Mouse (Mus musculus): Measurements from ENCODE around the gene Gm609. TPM values are rescaled to one million over a fixed set of nuclear protein-coding genes. Genes with fewer than 3 reads are reported as not detected.
A peak's percentile ranks its signal among the peaks of the same experiment; 100 is the strongest.

The Gm609 gene
- total and polyA plus RNA-seq, 2 experiments from 2014 or later, result not detected

DNA sequence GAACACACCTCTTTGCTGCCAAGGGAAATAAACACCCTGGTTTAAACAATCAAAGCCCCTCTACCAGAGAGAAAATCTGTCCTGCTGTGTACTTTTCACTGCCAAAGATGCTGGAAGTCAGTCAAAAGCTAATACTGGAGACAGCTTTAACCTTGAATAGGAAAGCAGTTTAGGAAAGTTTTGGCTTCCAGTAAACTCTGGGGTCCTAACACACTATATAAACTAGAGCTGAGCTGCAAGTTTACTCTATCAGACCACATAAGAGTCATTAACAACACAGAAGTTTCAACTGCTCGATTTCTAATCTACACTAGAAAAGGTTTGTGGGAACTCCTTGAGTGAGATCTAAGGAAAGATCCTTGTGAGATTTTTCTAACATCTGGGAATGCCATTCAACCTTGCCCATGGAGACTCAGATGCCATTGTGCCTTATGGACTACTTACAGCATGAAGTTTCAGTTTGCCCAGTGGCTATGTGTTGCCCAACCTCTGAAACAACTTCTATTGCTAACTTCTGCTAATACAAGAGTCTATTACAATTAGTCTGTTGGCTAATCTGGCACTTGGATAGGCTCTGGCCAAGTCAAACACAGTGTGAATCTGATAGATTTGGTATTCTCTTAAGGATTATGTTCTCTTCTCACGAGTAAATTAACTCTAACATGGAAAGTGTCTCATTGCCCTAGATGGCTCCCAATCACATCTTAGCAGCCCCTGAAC lies 117.1 kb downstream of the Gm609 start:
- peak; percentile 7 for DNase-seq (ENCODE audit: low spot score)
- 59% methylated on average over 2 of the region's 2 CpGs for WGBS

DNA sequence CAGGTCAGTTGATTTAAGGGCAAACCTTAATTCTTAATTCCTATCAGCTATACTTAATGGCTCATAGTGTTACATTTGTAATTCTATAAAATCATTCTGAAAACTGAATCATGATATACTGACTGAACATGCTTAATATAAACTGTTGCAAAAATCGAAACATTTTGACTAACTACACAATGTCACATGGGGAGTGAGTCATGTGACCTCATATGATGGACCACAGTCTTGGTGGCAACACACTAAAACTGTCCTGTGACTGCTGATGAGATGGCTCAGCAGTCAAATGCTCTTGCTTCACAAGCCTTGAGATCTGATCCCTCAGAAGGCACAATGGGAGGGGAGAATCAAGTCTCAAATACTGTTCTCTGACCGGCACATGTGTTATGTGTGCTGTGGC lies 118.7 kb downstream of the Gm609 start:
- ATAC-seq (no peak), DNase-seq (ENCODE audit: low spot score) (no peak)
- no peak for TF ChIP-seq CTCF (IDR thresholded peaks at IDR 0.05; ENCODE audit: low read depth)
- Histone ChIP-seq H3K4me2 (ENCODE audit: low read depth, low read length) (no peak overlapping the region), H3K36me3 (ENCODE audit: insufficient read depth, low read length) (no peaks in the 10 kb centered on the region), H3K9me3 (ENCODE audit: low read length) (no peaks in the 10 kb centered on the region), H3K27ac (no peak overlapping the region), H3K27me3 (ENCODE audit: insufficient read depth, low read length) (no peaks in the 10 kb centered on the region), H3K9ac (replicated peaks; ENCODE audit: low read length) (no peak overlapping the region), H3K4me1 (ENCODE audit: insufficient read depth, low read length) (no peaks in the 10 kb centered on the region; the same call in 1 of the 2 replicates), H3K4me3 (ENCODE audit: low read length) (no peak overlapping the region)
- WGBS, result 93% methylated on average over 2 of the region's 2 CpGs

More for the DNA sequence above, 117.1 kb downstream of the Gm609 start:
- H3K4me2 ChIP-seq (ENCODE audit: low read depth, low read length), result no peak overlapping the region
- no peak overlapping the region for H3K27ac ChIP-seq
- ATAC-seq, result no peak
- H3K9me3 ChIP-seq (ENCODE audit: low read length), result no peaks in the 10 kb centered on the region
- H3K9ac ChIP-seq (replicated peaks; ENCODE audit: low read length), result no peak overlapping the region
- no peaks in the 10 kb centered on the region for H3K27me3 ChIP-seq (ENCODE audit: insufficient read depth, low read length)
- no peak for TF ChIP-seq CTCF (IDR thresholded peaks at IDR 0.05; ENCODE audit: low read depth)
- no peak overlapping the region for H3K4me3 ChIP-seq (ENCODE audit: low read length)
- H3K4me1 ChIP-seq (ENCODE audit: insufficient read depth, low read length), result no peaks in the 10 kb centered on the region; the same call in 1 of the 2 replicates
- no peaks in the 10 kb centered on the region for H3K36me3 ChIP-seq (ENCODE audit: insufficient read depth, low read length)

DNA sequence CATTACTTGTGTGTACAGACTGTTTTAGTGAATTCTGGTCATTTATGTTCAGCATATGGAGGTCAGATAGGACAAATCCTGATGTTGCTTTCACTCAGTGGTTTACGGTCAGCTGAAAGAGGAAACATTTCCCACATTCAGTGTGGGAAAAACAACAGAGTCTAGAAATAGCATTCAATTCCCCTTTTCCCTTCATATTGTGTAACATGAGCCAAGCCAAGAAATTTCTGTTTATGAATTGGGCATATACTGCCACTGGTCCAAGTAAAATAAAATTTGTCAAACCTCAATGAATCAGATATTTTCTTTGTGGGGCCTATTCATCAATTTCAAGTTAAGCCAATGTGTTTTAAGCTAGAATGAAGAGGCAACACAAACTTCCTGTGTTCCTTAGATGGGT lies 121.7 kb downstream of the Gm609 start:
- WGBS, result 92% methylated on average over 1 of the region's 1 CpGs
- Histone ChIP-seq H3K9ac (replicated peaks; ENCODE audit: low read length) (no peak overlapping the region), H3K27ac (no peak overlapping the region), H3K4me3 (ENCODE audit: low read length) (no peak overlapping the region), H3K4me2 (ENCODE audit: low read depth, low read length) (no peak overlapping the region), H3K4me1 (ENCODE audit: insufficient read depth, low read length) (no peaks in the 10 kb centered on the region; the same call in 1 of the 2 replicates), H3K36me3 (ENCODE audit: insufficient read depth, low read length) (no peaks in the 10 kb centered on the region), H3K9me3 (ENCODE audit: low read length) (no peaks in the 10 kb centered on the region), H3K27me3 (ENCODE audit: insufficient read depth, low read length) (no peaks in the 10 kb centered on the region)
- ATAC-seq (no peak), DNase-seq (ENCODE audit: low spot score) (no peak)
- no peak for TF ChIP-seq CTCF (IDR thresholded peaks at IDR 0.05; ENCODE audit: low read depth)

DNA sequence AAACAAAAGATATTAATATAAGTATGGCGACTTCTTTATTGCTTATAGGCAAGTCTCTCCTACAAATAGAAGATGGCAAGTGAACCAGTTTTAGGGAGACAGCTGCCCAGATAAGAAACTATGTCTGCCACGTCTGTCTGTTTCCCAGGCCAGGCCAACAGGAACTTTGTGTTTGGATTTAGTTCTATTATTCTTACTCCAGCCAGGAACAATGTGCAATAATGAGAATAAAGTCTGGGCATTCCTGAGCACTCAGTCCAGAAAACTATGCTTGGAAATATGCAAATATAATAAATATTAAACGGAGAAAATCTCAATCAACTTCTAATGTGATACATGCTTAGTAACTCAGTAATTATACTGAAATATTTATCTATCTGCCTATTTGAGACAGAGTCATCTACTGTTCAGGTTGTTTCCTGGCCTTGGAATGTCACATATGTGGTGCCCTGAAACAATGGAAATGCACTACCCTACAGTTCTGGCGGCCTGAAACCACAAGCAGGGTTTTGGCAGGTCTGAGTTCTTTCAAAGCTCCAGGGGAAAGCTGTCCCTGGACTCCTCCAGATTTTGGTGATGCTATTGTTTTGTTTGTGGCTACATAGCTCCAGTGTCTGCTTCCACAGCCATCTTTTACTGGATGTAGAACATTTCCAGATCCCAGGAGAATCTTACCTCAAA lies 123.3 kb downstream of the Gm609 start:
- H3K4me1 ChIP-seq (ENCODE audit: insufficient read depth, low read length), result no peaks in the 10 kb centered on the region
- no peak overlapping the region for H3K9ac ChIP-seq (replicated peaks; ENCODE audit: low read length)
- no peak for TF ChIP-seq CTCF (IDR thresholded peaks at IDR 0.05; ENCODE audit: low read depth)
- H3K36me3 ChIP-seq (ENCODE audit: insufficient read depth, low read length), result no peaks in the 10 kb centered on the region
- no peak overlapping the region for H3K27ac ChIP-seq
- H3K9me3 ChIP-seq (ENCODE audit: low read length), result no peaks in the 10 kb centered on the region
- WGBS, result 76% methylated on average over 4 of the region's 4 CpGs
- no peaks in the 10 kb centered on the region for H3K27me3 ChIP-seq (ENCODE audit: insufficient read depth, low read length)
- no peak overlapping the region for H3K4me2 ChIP-seq (ENCODE audit: low read depth, low read length)
- DNase-seq (ENCODE audit: low spot score), result no peak
- ATAC-seq, result no peak
- H3K4me3 ChIP-seq (ENCODE audit: low read length), result no peak overlapping the region

DNA sequence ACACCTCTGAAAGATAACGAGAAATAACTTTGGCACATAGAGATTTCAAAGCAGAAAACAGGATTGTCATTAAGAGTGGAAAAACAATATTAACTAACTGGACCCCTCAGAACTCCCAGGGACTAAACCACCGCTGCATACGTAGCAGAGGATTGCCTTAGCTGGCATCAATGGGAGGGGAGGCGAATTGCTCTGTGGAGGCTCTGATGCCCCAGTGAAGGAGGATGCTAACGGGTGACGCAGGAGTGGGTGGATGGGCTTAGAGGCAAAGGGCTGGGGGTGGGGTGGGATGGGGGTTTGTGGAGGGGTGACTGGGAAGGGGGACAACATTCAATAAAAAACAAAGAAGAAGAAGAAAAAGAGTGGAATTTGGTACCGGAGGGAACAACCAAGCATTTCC lies 126.7 kb downstream of the Gm609 start:
- Histone ChIP-seq H3K9ac (replicated peaks; ENCODE audit: low read length) (no peak overlapping the region), H3K27ac (no peak overlapping the region), H3K36me3 (ENCODE audit: insufficient read depth, low read length) (no peaks in the 10 kb centered on the region), H3K27me3 (ENCODE audit: insufficient read depth, low read length) (no peaks in the 10 kb centered on the region), H3K4me3 (ENCODE audit: low read length) (no peak overlapping the region), H3K4me1 (ENCODE audit: insufficient read depth, low read length) (no peaks in the 10 kb centered on the region), H3K9me3 (ENCODE audit: low read length) (no peaks in the 10 kb centered on the region), H3K4me2 (ENCODE audit: low read depth, low read length) (no peak overlapping the region)
- WGBS, result 82% methylated on average over 7 of the region's 7 CpGs
- no peak for TF ChIP-seq CTCF (IDR thresholded peaks at IDR 0.05; ENCODE audit: low read depth)
- ATAC-seq, result no peak
- no peak for DNase-seq (ENCODE audit: low spot score)

DNA sequence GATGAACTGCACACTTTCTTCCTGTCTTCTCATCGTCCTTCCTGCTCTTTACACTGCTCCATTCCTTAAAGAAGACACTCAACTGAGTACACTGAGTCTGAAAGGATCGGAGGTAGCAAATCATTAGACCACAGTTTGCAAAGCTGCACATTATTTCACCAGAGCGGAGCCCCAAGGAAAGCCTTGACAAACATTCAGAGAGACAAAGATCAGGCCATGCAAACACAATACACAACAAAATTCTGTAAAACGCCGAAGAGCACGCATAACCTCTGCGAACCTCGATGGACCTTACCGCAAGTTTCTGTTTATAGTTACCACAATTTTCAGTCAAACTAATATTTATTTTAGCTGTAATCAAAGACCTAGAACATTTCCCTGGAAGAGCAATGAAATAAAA lies 127.4 kb downstream of the Gm609 start:
- WGBS, result 86% methylated on average over 9 of the region's 9 CpGs
- no peak for ATAC-seq
- no peak for TF ChIP-seq CTCF (IDR thresholded peaks at IDR 0.05; ENCODE audit: low read depth)

DNA sequence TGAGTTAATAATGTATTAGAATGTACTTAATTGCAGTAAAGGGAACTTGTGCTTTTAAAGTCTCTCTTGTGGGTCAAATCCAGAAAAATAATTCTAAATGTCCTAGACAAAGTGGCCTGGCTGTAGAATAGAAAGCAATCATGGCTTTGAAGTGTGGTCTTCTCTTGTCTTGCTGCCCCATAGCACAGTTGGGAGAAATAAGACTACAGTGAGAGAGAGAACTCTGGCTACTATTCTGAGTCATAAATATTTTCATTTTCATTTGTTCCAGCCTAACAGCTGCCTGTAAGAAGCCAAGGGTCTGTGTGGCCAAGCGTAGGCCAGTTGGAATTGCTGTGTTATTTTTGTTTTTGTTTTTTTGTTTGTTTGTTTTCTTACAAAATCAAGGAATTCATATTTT lies 128.1 kb downstream of the Gm609 start:
- no peaks in the 10 kb centered on the region for H3K27me3 ChIP-seq (ENCODE audit: insufficient read depth, low read length)
- TF ChIP-seq CTCF (IDR thresholded peaks at IDR 0.05; ENCODE audit: low read depth), result no peak
- H3K9me3 ChIP-seq (ENCODE audit: low read length), result no peaks in the 10 kb centered on the region
- no peak overlapping the region for H3K27ac ChIP-seq
- H3K9ac ChIP-seq (replicated peaks; ENCODE audit: low read length), result no peak overlapping the region
- ATAC-seq, result no peak
- WGBS, result 91% methylated on average over 1 of the region's 1 CpGs
- no peak overlapping the region for H3K4me2 ChIP-seq (ENCODE audit: low read depth, low read length)
- no peak overlapping the region for H3K4me3 ChIP-seq (ENCODE audit: low read length)
- DNase-seq (ENCODE audit: low spot score), result no peak
- H3K4me1 ChIP-seq (ENCODE audit: insufficient read depth, low read length), result no peaks in the 10 kb centered on the region
- no peaks in the 10 kb centered on the region for H3K36me3 ChIP-seq (ENCODE audit: insufficient read depth, low read length)

More for the DNA sequence above, 127.4 kb downstream of the Gm609 start:
- Histone ChIP-seq H3K27me3 (ENCODE audit: insufficient read depth, low read length) (no peaks in the 10 kb centered on the region), H3K9me3 (ENCODE audit: low read length) (no peaks in the 10 kb centered on the region), H3K4me3 (ENCODE audit: low read length) (no peak overlapping the region), H3K4me1 (ENCODE audit: insufficient read depth, low read length) (no peaks in the 10 kb centered on the region), H3K4me2 (ENCODE audit: low read depth, low read length) (no peak overlapping the region), H3K36me3 (ENCODE audit: insufficient read depth, low read length) (no peaks in the 10 kb centered on the region), H3K27ac (no peak overlapping the region), H3K9ac (replicated peaks; ENCODE audit: low read length) (no peak overlapping the region)
- no peak for DNase-seq (ENCODE audit: low spot score)
